Mouse (Mus musculus) liver, embryonic 12.5 days (tissue): ENCODE results near the gene Bicc1. TPM values are rescaled to one million over a fixed set of nuclear protein-coding genes. Genes with fewer than 3 reads are reported as not detected.

Experiments
- ATAC-seq: fragments of 200-750 bp; cut with Nextera tagmentation; 2 replicates; pipeline ENCODE4 v1.8.0; 2017; ENCODE audit warnings: moderate number of reproducible peaks, mild to moderate bottlenecking, moderate library complexity
- H3K27ac ChIP-seq: fragments of 300-500 bp; sonication (generic); 2 replicates; pipeline ENCODE4 v1.5.1; 2016; ENCODE audit warnings: mild to moderate bottlenecking
- H3K27me3 ChIP-seq: fragments of 300-500 bp; sonication (generic); replicated peaks from 2 replicates; pipeline ENCODE4 v1.6.1; 2016; ENCODE audit warnings: mild to moderate bottlenecking, moderate library complexity
- H3K36me3 ChIP-seq: fragments of 300-500 bp; sonication (generic); 2 replicates; pipeline ENCODE4 v1.6.1; 2016; ENCODE audit warnings: mild to moderate bottlenecking, moderate library complexity
- H3K4me1 ChIP-seq: fragments of 300-500 bp; sonication (generic); 2 replicates; pipeline ENCODE4 v1.6.1; 2016
- H3K4me2 ChIP-seq: fragments of 300-500 bp; sonication (generic); 2 replicates; pipeline ENCODE4 v1.6.1; 2016; ENCODE audit warnings: mild to moderate bottlenecking, moderate library complexity
- H3K4me3 ChIP-seq: fragments of 300-500 bp; sonication (generic); 2 replicates; pipeline ENCODE4 v1.5.1; 2016; ENCODE audit warnings: mild to moderate bottlenecking, moderate library complexity
- H3K9ac ChIP-seq: fragments of 300-500 bp; sonication (generic); 2 replicates; pipeline ENCODE4 v1.6.1; 2016; ENCODE audit warnings: mild to moderate bottlenecking, moderate library complexity
- H3K9me3 ChIP-seq: fragments of 300-500 bp; sonication (generic); replicated peaks from 2 replicates; pipeline ENCODE4 v1.6.1; 2016; ENCODE audit warnings: mild to moderate bottlenecking, moderate library complexity
- WGBS: fragments of 180-500 bp; shearing (Covaris S2); methylation state at CpG from one replicate; pipeline ENCODE4 v1.1.7; 2016; ENCODE audit not compliant: insufficient replicate concordance; 5-methylcytosine and 5-hydroxymethylcytosine counted together
- polyA plus RNA-seq: library from polyadenylated mRNA; unstranded; fragments of >200 nt; fragmentation: Nextera tagmentation; extraction: Ambion mirVana; gene quantifications from 2 replicates; pipeline ENCODE4 v1.2.1, GENCODE M21; 2016

Bicc1 gene
- polyA plus RNA-seq, 1 experiment from 2014 or later = 4.9 TPM

DNA sequence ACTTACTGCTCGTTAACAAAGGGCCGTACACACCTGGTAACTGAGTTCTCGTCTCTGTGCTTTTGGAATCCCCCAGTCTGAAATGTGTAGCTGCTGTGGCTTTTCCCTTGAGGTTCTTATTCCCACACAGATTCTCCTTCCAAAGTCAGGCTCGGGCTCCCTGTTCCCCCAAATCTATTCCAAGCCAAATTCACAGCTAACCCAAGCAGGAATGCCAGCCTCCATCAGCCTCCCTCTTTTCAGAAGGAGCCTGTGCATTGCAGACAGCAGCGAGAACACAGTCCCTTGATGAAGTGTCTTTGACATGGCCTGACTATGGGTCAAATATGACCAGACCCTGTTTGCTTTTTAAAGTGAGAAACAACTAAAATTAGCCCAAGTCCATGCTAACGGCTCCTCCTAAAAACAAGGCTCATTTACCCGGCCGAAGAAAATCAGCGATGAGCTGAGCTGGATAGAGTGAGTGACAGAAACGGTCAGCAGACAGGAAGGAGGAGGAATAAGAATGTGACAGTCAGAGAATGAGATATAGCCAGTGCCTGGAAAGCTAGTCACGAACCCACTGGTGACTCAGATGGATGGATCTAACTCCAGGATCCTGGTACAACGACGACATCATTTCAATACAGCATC is 240.4 kb downstream of the Bicc1 start:
- 60% methylated on average over 13 of the region's 13 CpGs for WGBS
- no peak overlapping the region for H3K9ac ChIP-seq
- H3K4me2 ChIP-seq = no peak overlapping the region
- peaks cover 3% of the 10 kb centered on the region for H3K9me3 ChIP-seq
- H3K4me3 ChIP-seq = no peak overlapping the region
- H3K27ac ChIP-seq = no peak overlapping the region
- H3K4me1 ChIP-seq = no peaks in the 10 kb centered on the region
- no peak for ATAC-seq
- H3K27me3 ChIP-seq = no peaks in the 10 kb centered on the region
- H3K36me3 ChIP-seq = no peaks in the 10 kb centered on the region

DNA sequence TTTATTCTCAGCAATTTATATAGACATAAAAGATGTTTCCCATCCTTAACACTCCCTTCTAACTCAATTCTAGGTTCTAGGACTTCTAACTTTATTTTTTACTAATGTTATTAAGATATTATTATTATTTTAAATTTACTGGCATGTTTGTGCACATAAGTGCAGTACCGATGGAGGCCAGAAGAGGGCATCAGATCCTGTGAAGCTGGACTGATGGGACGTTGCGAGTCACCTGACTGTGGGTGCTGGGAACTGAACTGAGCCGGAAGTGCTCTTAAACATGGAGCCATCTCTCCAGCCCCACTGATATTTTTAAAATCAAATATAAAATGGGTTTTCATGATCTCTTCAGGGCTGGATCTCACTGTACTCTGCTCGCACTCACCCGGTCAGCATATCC is 242.8 kb downstream of the Bicc1 start:
- H3K9ac ChIP-seq = no peak overlapping the region
- ATAC-seq = no peak
- no peak overlapping the region for H3K4me3 ChIP-seq
- H3K36me3 ChIP-seq = no peaks in the 10 kb centered on the region
- no peaks in the 10 kb centered on the region for H3K27me3 ChIP-seq
- 75% methylated on average over 6 of the region's 6 CpGs for WGBS
- H3K4me2 ChIP-seq = no peak overlapping the region
- no peak overlapping the region for H3K27ac ChIP-seq
- H3K9me3 ChIP-seq = no peaks in the 10 kb centered on the region; the same call in none of the 2 replicates
- no peaks in the 10 kb centered on the region for H3K4me1 ChIP-seq

GRCm38 (mm10) chr10:70915096-70915495 is 244.4 kb downstream of the Bicc1 start:
- Histone ChIP-seq H3K27me3 (no peaks in the 10 kb centered on the region), H3K4me2 (no peak overlapping the region), H3K9ac (no peak overlapping the region), H3K36me3 (no peaks in the 10 kb centered on the region), H3K9me3 (no peaks in the 10 kb centered on the region; the same call in none of the 2 replicates), H3K4me3 (no peak overlapping the region), H3K27ac (no peak overlapping the region), H3K4me1 (no peaks in the 10 kb centered on the region)
- no peak for ATAC-seq
- WGBS = 79% methylated on average over 6 of the region's 6 CpGs

- H3K4me1 ChIP-seq = no peaks in the 10 kb centered on the region
- no peak overlapping the region for H3K4me3 ChIP-seq
- no peak overlapping the region for H3K4me2 ChIP-seq
- H3K27ac ChIP-seq = no peak overlapping the region
- no peaks in the 10 kb centered on the region for H3K36me3 ChIP-seq
- H3K9ac ChIP-seq = no peak overlapping the region
- H3K9me3 ChIP-seq = 0 out of 2 replicates have a peak, but pooled peaks cover 5% of the 10 kb centered on the region
- ATAC-seq = no peak
- 53% methylated on average over 7 of the region's 7 CpGs for WGBS
- no peaks in the 10 kb centered on the region for H3K27me3 ChIP-seq
Measured at GRCm38 (mm10) chr10:70903936-70904335, 255.6 kb downstream of the Bicc1 start.

DNA sequence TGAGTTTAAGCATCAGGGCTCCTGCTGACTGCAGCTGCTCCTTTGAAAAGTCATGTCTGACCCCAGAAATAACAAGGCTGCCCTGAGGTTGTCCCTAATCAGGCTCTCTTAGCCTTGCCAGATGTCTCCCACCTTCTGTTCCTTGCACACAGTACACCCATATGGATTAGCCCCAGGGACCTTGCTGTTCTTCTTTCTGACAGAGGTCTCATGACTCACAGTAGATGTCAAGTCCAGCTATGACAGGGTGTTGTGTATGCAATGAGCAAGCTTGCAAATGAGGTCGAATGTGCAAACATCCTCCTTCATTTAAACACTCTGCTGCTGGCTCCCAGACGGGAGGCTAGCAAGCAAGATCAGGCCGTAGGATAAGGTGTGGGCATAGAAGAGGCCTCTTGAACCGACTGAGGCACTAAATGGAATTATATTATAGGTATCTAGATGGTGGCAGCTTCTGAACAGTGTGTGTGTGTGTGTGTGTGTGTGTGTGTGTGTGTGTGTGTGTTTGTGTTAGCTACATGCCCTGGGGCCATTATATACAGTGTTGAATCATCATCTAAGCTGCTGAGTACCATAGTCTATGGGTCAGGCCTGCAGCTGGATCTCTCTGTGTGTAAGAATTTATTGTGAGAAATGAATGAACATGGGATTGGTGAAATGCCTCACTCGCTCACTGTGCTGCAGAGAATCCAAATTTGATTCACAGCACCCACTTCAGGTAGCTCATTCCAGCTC is 256.6 kb downstream of the Bicc1 start:
- WGBS = 49% methylated on average over 5 of the region's 5 CpGs
- no peak for ATAC-seq
- Histone ChIP-seq H3K9me3 (0 out of 2 replicates have a peak, but pooled peaks cover 5% of the 10 kb centered on the region), H3K4me3 (no peak overlapping the region), H3K4me2 (no peak overlapping the region), H3K36me3 (no peaks in the 10 kb centered on the region), H3K27ac (no peak overlapping the region), H3K4me1 (no peaks in the 10 kb centered on the region), H3K9ac (no peak overlapping the region), H3K27me3 (no peaks in the 10 kb centered on the region)

DNA sequence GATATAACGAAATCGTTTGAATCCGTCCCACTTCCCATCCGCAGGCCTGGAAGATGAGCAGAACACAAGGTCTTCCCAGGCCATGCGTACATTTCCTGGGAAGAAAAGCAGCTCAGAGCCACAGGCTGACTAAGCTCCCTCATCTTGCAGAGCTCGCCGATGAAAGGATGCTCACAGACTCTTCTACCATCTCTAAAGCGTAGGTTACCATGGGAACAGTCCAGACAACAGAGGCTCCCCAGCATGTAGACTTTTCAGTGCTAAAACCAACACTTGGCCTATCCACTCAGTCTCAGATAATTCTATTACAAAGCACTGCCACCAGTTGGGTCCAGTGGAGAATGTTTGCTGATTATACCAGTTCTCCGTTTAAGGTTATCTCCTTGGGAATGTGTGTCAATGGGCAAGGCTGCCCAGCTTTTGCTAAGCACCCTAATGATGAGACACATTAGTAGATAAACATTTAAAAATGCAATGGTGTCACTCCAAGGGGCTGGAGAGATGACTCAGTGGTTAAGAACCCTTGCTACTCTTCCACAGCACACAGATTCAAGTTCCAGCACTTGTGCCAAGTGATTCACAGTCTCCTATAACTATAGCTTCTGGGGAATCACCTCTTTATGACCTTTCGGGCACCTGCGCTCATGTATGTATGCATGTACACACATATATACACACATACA is 258.2 kb downstream of the Bicc1 start:
- no peaks in the 10 kb centered on the region for H3K27me3 ChIP-seq
- no peaks in the 10 kb centered on the region for H3K36me3 ChIP-seq
- no peaks in the 10 kb centered on the region for H3K4me1 ChIP-seq
- no peak overlapping the region for H3K4me2 ChIP-seq
- WGBS = 76% methylated on average over 11 of the region's 11 CpGs
- H3K9me3 ChIP-seq = 0 out of 2 replicates have a peak, but pooled peaks cover 7% of the 10 kb centered on the region
- ATAC-seq = no peak
- H3K4me3 ChIP-seq = no peak overlapping the region
- no peak overlapping the region for H3K9ac ChIP-seq
- H3K27ac ChIP-seq = no peak overlapping the region

- no peaks in the 10 kb centered on the region for H3K4me1 ChIP-seq
- no peak for ATAC-seq
- H3K36me3 ChIP-seq = no peaks in the 10 kb centered on the region
- H3K4me3 ChIP-seq = no peak overlapping the region
- no peak overlapping the region for H3K4me2 ChIP-seq
- peaks cover 3% of the 10 kb centered on the region; the same call in 1 of the 2 replicates for H3K9me3 ChIP-seq
- H3K27me3 ChIP-seq = no peaks in the 10 kb centered on the region
- WGBS = 62% methylated on average over 8 of the region's 8 CpGs
- no peak overlapping the region for H3K9ac ChIP-seq
- no peak overlapping the region for H3K27ac ChIP-seq
Measured at GRCm38 (mm10) chr10:70895891-70896290, 263.6 kb downstream of the Bicc1 start.

- WGBS = 23% methylated on average over 1 of the region's 1 CpGs
- no peak overlapping the region for H3K4me2 ChIP-seq
- no peaks in the 10 kb centered on the region for H3K27me3 ChIP-seq
Measured at GRCm38 (mm10) chr10:70878046-70878445, 281.5 kb downstream of the Bicc1 start.

DNA sequence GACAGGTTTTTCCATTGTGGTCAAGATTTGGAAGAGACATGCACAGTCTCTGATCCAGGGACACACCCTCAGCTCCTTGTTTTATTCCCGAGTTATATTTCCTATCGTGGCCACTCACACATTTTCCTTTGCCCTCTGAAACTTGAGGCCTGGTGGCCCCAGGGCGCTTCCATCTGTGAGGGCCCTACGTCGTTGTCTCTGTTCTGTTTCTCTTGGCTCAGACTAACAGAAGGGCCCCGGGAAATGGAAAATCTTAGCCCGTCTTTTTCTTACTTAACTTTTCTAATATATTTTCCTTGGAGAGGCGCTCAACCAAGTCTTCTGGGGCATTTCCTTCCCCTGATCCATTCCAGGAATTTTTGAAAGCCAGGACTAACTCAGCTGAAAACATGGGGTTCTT is 281.9 kb downstream of the Bicc1 start:
- 66% methylated on average over 8 of the region's 8 CpGs for WGBS
- no peaks in the 10 kb centered on the region for H3K27me3 ChIP-seq

More at GRCm38 (mm10) chr10:70878046-70878445, 281.5 kb downstream of the Bicc1 start:
- ATAC-seq = no peak
- Histone ChIP-seq H3K9ac (no peak overlapping the region), H3K4me1 (no peaks in the 10 kb centered on the region), H3K9me3 (no peaks in the 10 kb centered on the region), H3K36me3 (no peaks in the 10 kb centered on the region), H3K27ac (no peak overlapping the region), H3K4me3 (no peak overlapping the region)

DNA sequence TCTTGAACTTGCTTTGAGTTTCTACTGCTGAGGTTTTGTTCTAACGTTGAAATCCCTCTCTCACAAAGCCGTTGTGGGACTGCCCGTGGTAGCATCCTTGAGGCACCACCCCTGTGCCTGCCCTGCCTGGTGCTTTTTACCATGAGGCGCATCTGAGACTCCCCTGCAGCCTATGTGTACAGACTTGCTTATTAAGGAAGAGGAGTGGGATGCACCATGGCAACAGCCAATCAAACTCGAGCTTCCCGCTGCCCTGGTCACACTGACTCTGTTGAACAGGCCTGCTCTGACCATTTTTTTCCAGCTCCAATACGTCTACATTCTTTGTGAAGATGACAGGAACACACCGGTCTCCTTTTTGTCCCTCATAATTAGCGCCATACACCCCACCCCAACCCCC is 283.0 kb downstream of the Bicc1 start:
- Histone ChIP-seq H3K4me1 (no peaks in the 10 kb centered on the region), H3K36me3 (no peaks in the 10 kb centered on the region), H3K4me3 (no peak overlapping the region), H3K9me3 (no peaks in the 10 kb centered on the region), H3K4me2 (no peak overlapping the region), H3K27ac (no peak overlapping the region), H3K9ac (no peak overlapping the region), H3K27me3 (no peaks in the 10 kb centered on the region)
- ATAC-seq = no peak
- 69% methylated on average over 9 of the region's 9 CpGs for WGBS

More for the DNA sequence above, 281.9 kb downstream of the Bicc1 start:
- ATAC-seq = no peak
- H3K4me3 ChIP-seq = no peak overlapping the region
- no peak overlapping the region for H3K4me2 ChIP-seq
- no peaks in the 10 kb centered on the region for H3K9me3 ChIP-seq
- H3K4me1 ChIP-seq = no peaks in the 10 kb centered on the region
- H3K9ac ChIP-seq = no peak overlapping the region
- H3K27ac ChIP-seq = no peak overlapping the region
- no peaks in the 10 kb centered on the region for H3K36me3 ChIP-seq

- H3K27me3 ChIP-seq = no peaks in the 10 kb centered on the region
- H3K9ac ChIP-seq = no peak overlapping the region
- no peaks in the 10 kb centered on the region for H3K4me1 ChIP-seq
- ATAC-seq = no peak
- WGBS = 49% methylated on average over 8 of the region's 8 CpGs
- no peak overlapping the region for H3K4me2 ChIP-seq
- no peaks in the 10 kb centered on the region for H3K36me3 ChIP-seq
- H3K4me3 ChIP-seq = no peak overlapping the region
- no peaks in the 10 kb centered on the region for H3K9me3 ChIP-seq
- no peak overlapping the region for H3K27ac ChIP-seq
Measured at GRCm38 (mm10) chr10:70876119-70876518, 283.4 kb downstream of the Bicc1 start.

GRCm38 (mm10) chr10:70874994-70875538 is 284.4 kb downstream of the Bicc1 start:
- Histone ChIP-seq H3K27ac (no peak overlapping the region), H3K4me3 (no peak overlapping the region), H3K36me3 (no peaks in the 10 kb centered on the region), H3K4me1 (no peaks in the 10 kb centered on the region), H3K9ac (no peak overlapping the region), H3K27me3 (no peaks in the 10 kb centered on the region), H3K9me3 (no peaks in the 10 kb centered on the region), H3K4me2 (no peak overlapping the region)
- WGBS = 66% methylated on average over 12 of the region's 12 CpGs
- ATAC-seq = no peak
